Comparison of ENCODE assay signal across 12 mouse cellular contexts in the genomic region with DNA sequence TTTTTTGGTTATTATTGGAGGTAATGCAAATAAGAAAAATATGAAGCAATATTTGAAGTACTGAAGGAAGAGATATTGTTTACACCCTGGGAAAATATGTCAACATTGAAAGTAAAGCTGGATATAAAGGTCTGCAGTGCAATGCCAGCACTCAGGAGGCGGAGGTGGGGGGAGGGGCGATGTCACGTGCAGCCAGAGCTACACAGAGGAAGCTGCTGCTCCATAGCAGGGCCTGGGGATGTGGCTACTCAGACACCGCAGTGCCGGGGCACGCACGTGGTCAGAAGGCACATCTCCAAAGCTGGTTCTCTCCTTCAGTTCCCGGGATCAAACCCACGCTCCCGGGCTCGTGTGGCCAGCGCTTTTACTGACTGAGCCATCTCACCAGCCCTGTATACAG.
DNase-seq lines count a peak whose midpoint lies in the region; ATAC-seq and TF ChIP-seq lines count a peak whose summit lies in the region.
"Had no signal": no experiment of that assay in that cellular context is flagged by ENCODE, and none has a peak within 500 bp of the region (broad histone marks: within the 10 kb centered on the region; RNA-seq: fewer than 3 reads in every experiment).

No protein-coding gene starts in this region.

- no peaks in the 10 kb centered on the region for H3K36me3 ChIP-seq in forebrain, embryonic 10.5 days (replicated peaks)
- no peaks in the 10 kb centered on the region for H3K36me3 ChIP-seq in forebrain, postnatal 0 days (ENCODE audit: insufficient read depth)
- no peaks in the 10 kb centered on the region for H3K36me3 ChIP-seq in lung, embryonic 14.5 days (ENCODE audit: insufficient read depth)

- WGBS in forebrain, embryonic 10.5 days: 49% methylated on average over 12 of the region's 12 CpGs
- 46% methylated on average over 12 of the region's 12 CpGs for WGBS in forebrain, postnatal 0 days
- WGBS in lung, embryonic 14.5 days: 44% methylated on average over 12 of the region's 12 CpGs

- H3K4me2 ChIP-seq in forebrain, postnatal 0 days (ENCODE audit: low read depth): no peak overlapping the region
- H3K4me2 ChIP-seq in lung, embryonic 14.5 days: no peak overlapping the region
- H3K4me2 ChIP-seq: heart, embryonic 11.5 days had no signal

- H3K4me3 ChIP-seq in forebrain, embryonic 10.5 days: no peak overlapping the region
- H3K4me3 ChIP-seq in forebrain, postnatal 0 days (ENCODE audit: low read depth, low read length): no peak overlapping the region
- no peak overlapping the region for H3K4me3 ChIP-seq in lung, embryonic 14.5 days (ENCODE audit: low read depth, low read length)

- TF ChIP-seq CTCF in forebrain, postnatal 0 days (IDR thresholded peaks at IDR 0.05; ENCODE audit: low read depth): no peak
- TF ChIP-seq CTCF in lung, embryonic 14.5 days (IDR thresholded peaks at IDR 0.05; ENCODE audit: low read depth): no peak

- no peaks in the 10 kb centered on the region for H3K9me3 ChIP-seq in forebrain, embryonic 10.5 days
- no peaks in the 10 kb centered on the region for H3K9me3 ChIP-seq in forebrain, postnatal 0 days (ENCODE audit: low read length)
- no peaks in the 10 kb centered on the region for H3K9me3 ChIP-seq in lung, embryonic 14.5 days (ENCODE audit: low read depth, low read length)

- peak; percentile 26 for DNase-seq in forebrain, embryonic 10.5 days (ENCODE audit: extremely low spot score, low spot score)
- no peak for DNase-seq in forebrain, postnatal 0 days
- peak; percentile 29 for DNase-seq in right cerebral cortex, postnatal 14 days
- DNase-seq in right cerebral cortex, adult 18-20 months: no peak
- peak; percentile 47 for DNase-seq in lung, embryonic 14.5 days
- DNase-seq in thymus, postnatal 25 days: peak; percentile 73
- DNase-seq in gastrocnemius, postnatal 25 days: no peak
- DNase-seq in layer of hippocampus, adult 8-10 months (ENCODE audit: low spot score in 2 of 2): no peak

- ATAC-seq in forebrain, postnatal 0 days: no peak
- peak; percentile 62; the same call in 1 of the 2 replicates for ATAC-seq in lung, embryonic 14.5 days (ENCODE audit: insufficient read depth)
- ATAC-seq: activated CD4-positive, CD25-positive, alpha-beta regulatory T cell, adult 4 months had no signal

- no peak overlapping the region for H3K9ac ChIP-seq in forebrain, postnatal 0 days
- H3K9ac ChIP-seq in lung, embryonic 14.5 days: no peak overlapping the region
- H3K9ac ChIP-seq: liver, embryonic 14.5 days had no signal

- peaks cover 7% of the 10 kb centered on the region for H3K4me1 ChIP-seq in forebrain, embryonic 10.5 days
- H3K4me1 ChIP-seq in forebrain, postnatal 0 days (ENCODE audit: insufficient read depth): no peaks in the 10 kb centered on the region
- H3K4me1 ChIP-seq in lung, embryonic 14.5 days (ENCODE audit: insufficient read depth): 0 out of 2 replicates have a peak, but pooled peaks cover 3% of the 10 kb centered on the region

- H3K27ac ChIP-seq in forebrain, embryonic 10.5 days: peak overlapping the region; percentile 31; the same call in 1 of the 2 replicates
- H3K27ac ChIP-seq in forebrain, postnatal 0 days (ENCODE audit: low read depth, low read length): no peak overlapping the region
- H3K27ac ChIP-seq in lung, embryonic 14.5 days (ENCODE audit: low read depth): no peak overlapping the region
- H3K27ac ChIP-seq: kidney, postnatal 0 days; liver, embryonic 14.5 days had no signal

- peaks cover 12% of the 10 kb centered on the region for H3K27me3 ChIP-seq in forebrain, embryonic 10.5 days (ENCODE audit: poor library complexity, severe bottlenecking)
- H3K27me3 ChIP-seq in forebrain, postnatal 0 days (ENCODE audit: insufficient read depth, low read length): no peaks in the 10 kb centered on the region
- H3K27me3 ChIP-seq in lung, embryonic 14.5 days (ENCODE audit: insufficient read depth, low read length): no peaks in the 10 kb centered on the region

Comparison
In these comparisons a context has a peak if more than half of its experiments do, and no peak if none do; other contexts are left out.
1. DNase-seq: peak in forebrain, embryonic 10.5 days (single experiment), right cerebral cortex, postnatal 14 days (single experiment), lung, embryonic 14.5 days (single experiment) and thymus, postnatal 25 days (single experiment); none in forebrain, postnatal 0 days (single experiment), right cerebral cortex, adult 18-20 months (single experiment), gastrocnemius, postnatal 25 days (single experiment) and layer of hippocampus, adult 8-10 months (0 of 2).